Mouse (Mus musculus) testis, adult 2 months (tissue): ENCODE data around the gene Muc4. TPM values are rescaled to one million over a fixed set of nuclear protein-coding genes. Genes with fewer than 3 reads are reported as not detected.

Experiments used
- H3K27ac ChIP-seq: fragments of 200-500 bp; 2 replicates; pipeline ENCODE4 v1.5.1; 2012; ENCODE audit warnings: low read depth, low read length; ENCODE audit not compliant: control insufficient read depth, insufficient read depth
- H3K27me3 ChIP-seq: fragments of 200-500 bp; 2 replicates; pipeline ENCODE4 v1.6.1; 2012; ENCODE audit warnings: mild to moderate bottlenecking, low read length, moderate library complexity; ENCODE audit not compliant: control insufficient read depth, insufficient read depth
- H3K36me3 ChIP-seq: fragments of 200-500 bp; 2 replicates; pipeline ENCODE4 v1.6.1; 2012; ENCODE audit warnings: mild to moderate bottlenecking, low read length; ENCODE audit not compliant: control insufficient read depth, insufficient read depth
- H3K4me1 ChIP-seq: fragments of 200-500 bp; 2 replicates; pipeline ENCODE4 v1.6.1; 2012; ENCODE audit warnings: low read length; ENCODE audit not compliant: control insufficient read depth, insufficient read depth
- H3K4me3 ChIP-seq: fragments of 200-500 bp; 2 replicates; pipeline ENCODE4 v1.5.1; 2012; ENCODE audit warnings: low read depth, mild to moderate bottlenecking, low read length, moderate library complexity, mixed read lengths; ENCODE audit not compliant: control insufficient read depth
- CTCF ChIP-seq: fragments of 200-500 bp; IDR thresholded peaks from 2 replicates; pipeline ENCODE4 v1.5.1; 2012; ENCODE audit warnings: low read depth, mild to moderate bottlenecking, inconsistent platforms, low read length, moderate library complexity; ENCODE audit not compliant: control insufficient read depth, insufficient read depth, insufficient replicate concordance
- POLR2A ChIP-seq: fragments of 200-500 bp; IDR thresholded peaks from 2 replicates; pipeline ENCODE4 v1.6.1; 2012; ENCODE audit warnings: low read depth, mild to moderate bottlenecking, inconsistent platforms, low read length, moderate library complexity; ENCODE audit not compliant: control insufficient read depth
- polyA plus RNA-seq: library from polyadenylated mRNA; depleted of rRNA; stranded (reverse); fragments of >200 nt; gene quantifications from 2 replicates; pipeline ENCODE4 v1.2.3, GENCODE M21; 2012

Gene Muc4
- polyA plus RNA-seq, 1 experiment = 98.8 TPM

- H3K4me1 ChIP-seq = peaks cover 15% of the 10 kb centered on the region
- TF ChIP-seq CTCF (no peak), POLR2A (no peak; the same call in 1 of the 2 replicates)
- H3K27ac ChIP-seq = no peak overlapping the region
- H3K27me3 ChIP-seq = no peaks in the 10 kb centered on the region
- no peaks in the 10 kb centered on the region for H3K36me3 ChIP-seq
- peak overlapping the region; percentile 79 for H3K4me3 ChIP-seq
Observed at GRCm38 (mm10) chr16:32814539-32814938, 78.9 kb downstream of the Muc4 start.

GRCm38 (mm10) chr16:32815160-32815605, 79.5 kb downstream of the Muc4 start:
- H3K36me3 ChIP-seq = no peaks in the 10 kb centered on the region
- no peak for TF ChIP-seq CTCF
- no peak for TF ChIP-seq POLR2A
- H3K4me1 ChIP-seq = peaks cover 15% of the 10 kb centered on the region
- H3K27ac ChIP-seq = no peak overlapping the region
- H3K4me3 ChIP-seq = no peak overlapping the region
- no peaks in the 10 kb centered on the region for H3K27me3 ChIP-seq

GRCm38 (mm10) chr16:32818036-32818435, 82.3 kb downstream of the Muc4 start:
- no peaks in the 10 kb centered on the region for H3K27me3 ChIP-seq
- TF ChIP-seq POLR2A (no peak), CTCF (no peak)
- no peak overlapping the region for H3K27ac ChIP-seq
- H3K36me3 ChIP-seq = 0 out of 2 replicates have a peak, but pooled peaks cover 2% of the 10 kb centered on the region
- H3K4me1 ChIP-seq = peaks cover 15% of the 10 kb centered on the region
- no peak overlapping the region for H3K4me3 ChIP-seq

- Histone ChIP-seq H3K36me3 (peaks cover 2% of the 10 kb centered on the region; the same call in 1 of the 2 replicates), H3K27ac (no peak overlapping the region), H3K4me3 (no peak overlapping the region), H3K27me3 (no peaks in the 10 kb centered on the region), H3K4me1 (peaks cover 15% of the 10 kb centered on the region)
- TF ChIP-seq CTCF (no peak), POLR2A (no peak)
Observed at GRCm38 (mm10) chr16:32818441-32818840, 82.8 kb downstream of the Muc4 start.

- no peak for TF ChIP-seq POLR2A
- TF ChIP-seq CTCF = no peak
- Histone ChIP-seq H3K27me3 (no peaks in the 10 kb centered on the region), H3K4me1 (no peaks in the 10 kb centered on the region), H3K36me3 (peaks cover 7% of the 10 kb centered on the region; the same call in 1 of the 2 replicates), H3K27ac (no peak overlapping the region), H3K4me3 (no peak overlapping the region)
Observed at GRCm38 (mm10) chr16:32821772-32822449, 86.2 kb downstream of the Muc4 start.

GRCm38 (mm10) chr16:32822450-32822827, 86.8 kb downstream of the Muc4 start:
- Histone ChIP-seq H3K4me3 (no peak overlapping the region), H3K27me3 (no peaks in the 10 kb centered on the region), H3K36me3 (peaks cover 7% of the 10 kb centered on the region; the same call in 1 of the 2 replicates), H3K4me1 (no peaks in the 10 kb centered on the region), H3K27ac (no peak overlapping the region)
- TF ChIP-seq CTCF = no peak
- TF ChIP-seq POLR2A = no peak

GRCm38 (mm10) chr16:32822881-32823280, 87.2 kb downstream of the Muc4 start:
- Histone ChIP-seq H3K4me3 (no peak overlapping the region), H3K4me1 (peaks cover 2% of the 10 kb centered on the region; the same call in 1 of the 2 replicates), H3K36me3 (peaks cover 7% of the 10 kb centered on the region; the same call in 1 of the 2 replicates), H3K27me3 (no peaks in the 10 kb centered on the region), H3K27ac (no peak overlapping the region)
- no peak for TF ChIP-seq POLR2A
- TF ChIP-seq CTCF = no peak
